Mouse (Mus musculus) neural tube, embryonic 12.5 days (tissue): ENCODE data around the gene Rpa2. TPM values are rescaled to one million over a fixed set of nuclear protein-coding genes. Genes with fewer than 3 reads are reported as not detected.
"Not testable (repeated sequence)": the region's sequence is repeated elsewhere in the genome, so short reads cannot be mapped to it uniquely, and the experiment has no call there.

Experiments used
- ATAC-seq: fragments of 200-750 bp; cut with Nextera tagmentation; 2 replicates; pipeline ENCODE4 v1.8.0; 2017; ENCODE audit warnings: low read depth, mild to moderate bottlenecking, moderate TSS enrichment, moderate library complexity; ENCODE audit not compliant: low FRiP score
- H3K27ac ChIP-seq: fragments of 300-500 bp; sonication (generic); 2 replicates; pipeline ENCODE4 v1.5.1; 2016
- H3K27me3 ChIP-seq: fragments of 300-500 bp; sonication (generic); replicated peaks from 2 replicates; pipeline ENCODE4 v1.6.1; 2016; ENCODE audit warnings: mild to moderate bottlenecking
- H3K36me3 ChIP-seq: fragments of 300-500 bp; sonication (generic); 2 replicates; pipeline ENCODE4 v1.6.1; 2016; ENCODE audit warnings: mild to moderate bottlenecking
- H3K4me1 ChIP-seq: fragments of 300-500 bp; sonication (generic); 2 replicates; pipeline ENCODE4 v1.6.1; 2016
- H3K4me2 ChIP-seq: fragments of 300-500 bp; sonication (generic); replicated peaks from 2 replicates; pipeline ENCODE4 v1.6.1; 2016; ENCODE audit warnings: mild to moderate bottlenecking
- H3K4me3 ChIP-seq: fragments of 300-500 bp; sonication (generic); 2 replicates; pipeline ENCODE4 v1.5.1; 2016
- H3K9ac ChIP-seq: fragments of 300-500 bp; sonication (generic); 2 replicates; pipeline ENCODE4 v1.6.1; 2016; ENCODE audit warnings: mild to moderate bottlenecking
- H3K9me3 ChIP-seq: fragments of 300-500 bp; sonication (generic); 2 replicates; pipeline ENCODE4 v1.6.1; 2016; ENCODE audit warnings: mild to moderate bottlenecking
- WGBS: fragments of 180-500 bp; shearing (Covaris S2); methylation state at CpG from one replicate; pipeline ENCODE4 v1.1.7; 2016; 5-methylcytosine and 5-hydroxymethylcytosine counted together
- polyA plus RNA-seq: library from polyadenylated mRNA; unstranded; fragments of >200 nt; fragmentation: Nextera tagmentation; extraction: Ambion mirVana; gene quantifications from 2 replicates; pipeline ENCODE4 v1.2.1, GENCODE M21; 2016

The Rpa2 gene
- polyA plus RNA-seq, 1 experiment from 2014 or later, result 78.5 TPM

DNA sequence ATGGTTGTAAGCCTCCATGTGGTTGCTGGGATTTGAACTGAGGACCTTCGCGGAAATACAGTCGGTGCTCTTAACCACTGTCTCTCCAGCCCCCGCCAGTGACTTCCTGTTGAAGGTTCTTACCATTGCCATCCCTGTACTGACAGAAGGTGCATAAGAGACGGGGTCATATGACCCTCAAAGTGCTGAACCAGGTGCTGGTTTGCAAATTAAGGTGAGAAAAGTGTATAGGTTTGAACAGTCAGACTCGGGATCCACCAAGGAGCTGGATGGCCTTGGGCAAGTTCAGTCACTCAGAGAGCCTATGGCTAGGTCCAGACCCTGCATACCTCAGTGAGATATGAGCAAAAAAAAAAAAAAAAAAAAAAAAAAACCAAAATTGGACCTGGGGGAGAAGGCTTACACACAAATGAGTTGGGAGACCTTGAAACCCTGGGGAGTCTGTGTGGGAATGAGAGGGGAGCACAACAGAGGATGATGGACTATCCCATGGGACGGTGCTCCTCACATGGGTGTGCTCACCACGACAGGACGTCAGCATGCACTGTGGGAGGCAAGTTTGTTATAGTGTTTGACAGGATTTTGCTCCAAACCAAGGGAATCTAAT lies 21.1 kb upstream of the Rpa2 start:
- ATAC-seq, result no peak
- Histone ChIP-seq H3K9ac (no peak overlapping the region), H3K4me1 (no peaks in the 10 kb centered on the region), H3K9me3 (no peaks in the 10 kb centered on the region), H3K27me3 (no peaks in the 10 kb centered on the region), H3K27ac (no peak overlapping the region), H3K36me3 (no peaks in the 10 kb centered on the region), H3K4me3 (no peak overlapping the region), H3K4me2 (no peak overlapping the region)
- WGBS, result 86% methylated on average over 9 of the region's 9 CpGs

- Histone ChIP-seq H3K9me3 (no peaks in the 10 kb centered on the region), H3K27ac (no peak overlapping the region), H3K4me2 (no peak overlapping the region), H3K9ac (no peak overlapping the region), H3K4me3 (no peak overlapping the region), H3K4me1 (no peaks in the 10 kb centered on the region), H3K27me3 (no peaks in the 10 kb centered on the region), H3K36me3 (no peaks in the 10 kb centered on the region)
- no peak for ATAC-seq
- WGBS, result 81% methylated on average over 9 of the region's 9 CpGs
These were observed 20.4 kb upstream of the Rpa2 start for GRCm38 (mm10) chr4:132747664-132748259.

DNA sequence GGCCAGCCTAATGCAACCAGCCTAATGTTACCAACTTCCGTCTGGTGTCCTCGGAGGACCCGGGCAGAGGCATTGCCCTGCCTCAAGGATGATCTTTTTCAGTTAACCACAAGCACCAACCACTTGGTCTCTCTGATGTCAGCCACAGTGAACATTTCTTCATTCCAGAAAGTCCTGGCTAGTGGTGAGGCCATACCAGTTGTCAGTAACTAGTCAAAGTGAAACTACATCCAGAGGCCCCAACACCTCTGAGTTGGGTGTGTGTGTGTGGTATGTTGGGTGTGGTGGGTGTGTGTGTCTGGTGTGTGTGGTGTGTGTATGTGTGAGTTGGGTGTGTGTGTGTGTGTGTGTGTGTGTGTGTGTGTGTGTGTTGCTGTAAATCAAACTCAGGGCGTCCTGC lies 19.4 kb upstream of the Rpa2 start:
- no peaks in the 10 kb centered on the region for H3K4me1 ChIP-seq
- no peak overlapping the region for H3K9ac ChIP-seq
- H3K9me3 ChIP-seq, result no peaks in the 10 kb centered on the region
- H3K4me2 ChIP-seq, result no peak overlapping the region
- no peak overlapping the region for H3K4me3 ChIP-seq
- H3K27ac ChIP-seq, result no peak overlapping the region
- no peak for ATAC-seq
- no peaks in the 10 kb centered on the region for H3K27me3 ChIP-seq
- 94% methylated on average over 4 of the region's 4 CpGs for WGBS
- no peaks in the 10 kb centered on the region for H3K36me3 ChIP-seq

DNA sequence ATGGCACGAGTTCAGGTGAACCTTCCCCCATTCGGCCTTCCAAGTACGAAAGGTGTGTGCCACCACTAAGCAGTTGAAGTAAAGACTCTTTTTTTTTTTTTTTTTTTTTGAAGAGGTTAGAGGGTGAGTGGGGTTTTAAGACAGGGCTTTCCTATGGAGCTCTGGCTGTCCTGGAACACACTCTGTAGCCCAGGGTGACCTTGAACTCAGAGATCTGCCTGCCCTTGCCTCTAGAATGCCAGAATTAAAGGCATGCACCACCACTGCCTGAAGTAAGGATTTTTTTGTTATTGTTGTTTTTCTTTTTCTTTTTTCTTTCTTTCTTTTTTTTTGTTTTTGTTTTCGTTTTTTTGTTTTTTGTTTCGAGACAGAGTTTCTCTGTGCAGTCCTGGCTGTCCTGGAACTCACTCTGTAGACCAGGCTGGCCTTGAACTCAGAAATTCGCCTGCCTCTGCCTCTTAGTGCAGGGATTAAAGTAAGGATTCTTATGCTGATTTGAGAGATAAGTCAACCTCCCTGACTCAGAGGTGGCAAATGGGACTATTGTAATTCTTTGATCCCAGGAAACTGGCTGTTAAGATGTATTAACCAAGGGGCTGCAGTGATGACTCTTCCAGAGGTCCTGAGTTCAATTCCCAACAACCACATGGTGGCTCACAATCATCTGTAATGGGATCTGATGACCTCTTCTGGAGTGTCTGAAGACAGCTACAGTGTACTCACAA lies 18.7 kb upstream of the Rpa2 start:
- no peaks in the 10 kb centered on the region for H3K9me3 ChIP-seq
- H3K36me3 ChIP-seq, result no peaks in the 10 kb centered on the region
- no peak overlapping the region for H3K4me3 ChIP-seq
- no peaks in the 10 kb centered on the region for H3K4me1 ChIP-seq
- no peak overlapping the region for H3K9ac ChIP-seq
- H3K4me2 ChIP-seq, result no peak overlapping the region
- 81% methylated on average over 6 of the region's 6 CpGs for WGBS
- no peaks in the 10 kb centered on the region for H3K27me3 ChIP-seq
- no peak for ATAC-seq
- no peak overlapping the region for H3K27ac ChIP-seq

GRCm38 (mm10) chr4:132752992-132753391 lies 15.1 kb upstream of the Rpa2 start:
- peaks cover 11% of the 10 kb centered on the region for H3K27me3 ChIP-seq
- no peaks in the 10 kb centered on the region for H3K9me3 ChIP-seq
- peaks cover 10% of the 10 kb centered on the region; the same call in 1 of the 2 replicates for H3K4me1 ChIP-seq
- WGBS, result 77% methylated on average over 6 of the region's 6 CpGs
- ATAC-seq, result no peak
- no peak overlapping the region for H3K9ac ChIP-seq
- no peak overlapping the region for H3K27ac ChIP-seq
- H3K36me3 ChIP-seq, result no peaks in the 10 kb centered on the region
- H3K4me3 ChIP-seq, result no peak overlapping the region
- H3K4me2 ChIP-seq, result no peak overlapping the region

GRCm38 (mm10) chr4:132756974-132757373 lies 11.2 kb upstream of the Rpa2 start, which contains the start of gene Smpdl3b:
Gene Smpdl3b (minus strand): TSS chr4:132757252.
- no peaks in the 10 kb centered on the region for H3K9me3 ChIP-seq
- H3K4me3 ChIP-seq, result peak within 1 kb of the TSS; percentile 39
- H3K9ac ChIP-seq, result peak within 1 kb of the TSS; percentile 47
- peaks cover 11% of the 10 kb centered on the region for H3K27me3 ChIP-seq
- peak; percentile 66; the same call in 1 of the 2 replicates for ATAC-seq
- H3K4me1 ChIP-seq, result peaks cover 10% of the 10 kb centered on the region; the same call in 1 of the 2 replicates
- H3K36me3 ChIP-seq, result no peaks in the 10 kb centered on the region
- H3K27ac ChIP-seq, result no peak within 1 kb of the TSS
- WGBS, result under 1% methylated on average over 22 of the region's 22 CpGs
- H3K4me2 ChIP-seq, result peak within 1 kb of the TSS; percentile 82

DNA sequence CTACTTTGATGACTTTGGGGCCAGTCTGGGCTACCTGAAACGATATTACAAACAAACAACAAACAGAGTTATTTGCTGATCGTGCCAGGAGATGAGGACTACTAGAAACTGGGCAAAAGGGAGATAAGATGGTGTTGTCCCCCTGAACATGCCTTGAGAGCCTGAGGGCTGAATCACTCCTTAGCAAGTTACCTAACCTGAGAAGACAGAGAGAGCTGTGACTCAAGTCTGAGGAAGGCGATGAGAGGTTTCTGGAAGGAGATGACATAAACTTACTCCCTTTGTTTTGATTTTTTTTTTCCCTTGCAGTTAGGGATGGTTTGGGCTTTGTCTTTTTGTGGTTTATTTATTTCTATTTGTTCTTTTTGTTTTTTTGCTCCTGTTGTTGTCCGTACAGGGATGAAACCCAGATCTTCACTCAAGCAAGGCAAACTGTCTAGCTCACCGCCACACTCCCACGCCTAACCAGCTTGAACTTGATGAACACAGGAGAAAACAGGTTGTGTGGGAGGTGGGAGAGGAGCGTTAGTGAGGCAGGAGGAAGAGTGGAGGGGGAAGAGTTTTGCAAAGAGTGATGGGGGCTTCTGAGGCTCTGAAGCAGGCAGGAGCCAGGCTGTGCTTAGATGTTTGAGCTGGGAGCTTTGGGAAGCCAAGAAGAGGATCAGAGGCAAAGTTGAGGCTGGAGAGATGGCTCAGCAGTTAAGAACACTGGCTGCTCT lies 10.3 kb upstream of the Rpa2 start:
- Histone ChIP-seq H3K9ac (no peak overlapping the region), H3K36me3 (no peaks in the 10 kb centered on the region)
- WGBS, result 85% methylated on average over 7 of the region's 7 CpGs

GRCm38 (mm10) chr4:132760296-132760695 lies 7.8 kb upstream of the Rpa2 start:
- Histone ChIP-seq H3K9me3 (no peaks in the 10 kb centered on the region), H3K27ac (no peak overlapping the region), H3K27me3 (peaks cover 11% of the 10 kb centered on the region), H3K4me3 (no peak overlapping the region), H3K4me1 (peaks cover 10% of the 10 kb centered on the region; the same call in 1 of the 2 replicates), H3K36me3 (no peaks in the 10 kb centered on the region), H3K9ac (no peak overlapping the region), H3K4me2 (no peak overlapping the region)
- WGBS, result 68% methylated on average over 3 of the region's 3 CpGs
- no peak for ATAC-seq

More for the DNA sequence above, 10.3 kb upstream of the Rpa2 start:
- H3K27ac ChIP-seq, result no peak overlapping the region
- peaks cover 11% of the 10 kb centered on the region for H3K27me3 ChIP-seq
- no peaks in the 10 kb centered on the region for H3K9me3 ChIP-seq
- no peak overlapping the region for H3K4me2 ChIP-seq
- H3K4me3 ChIP-seq, result no peak overlapping the region
- H3K4me1 ChIP-seq, result peaks cover 10% of the 10 kb centered on the region; the same call in 1 of the 2 replicates
- no peak for ATAC-seq

GRCm38 (mm10) chr4:132762602-132763001 lies 5.5 kb upstream of the Rpa2 start:
- no peak for ATAC-seq
- Histone ChIP-seq H3K4me2 (no peak overlapping the region), H3K27me3 (peaks cover 1% of the 10 kb centered on the region; the same call in 1 of the 2 replicates), H3K4me1 (no peaks in the 10 kb centered on the region), H3K9me3 (no peaks in the 10 kb centered on the region), H3K9ac (no peak overlapping the region), H3K36me3 (no peaks in the 10 kb centered on the region), H3K4me3 (no peak overlapping the region), H3K27ac (no peak overlapping the region)
- 83% methylated on average over 6 of the region's 6 CpGs for WGBS

DNA sequence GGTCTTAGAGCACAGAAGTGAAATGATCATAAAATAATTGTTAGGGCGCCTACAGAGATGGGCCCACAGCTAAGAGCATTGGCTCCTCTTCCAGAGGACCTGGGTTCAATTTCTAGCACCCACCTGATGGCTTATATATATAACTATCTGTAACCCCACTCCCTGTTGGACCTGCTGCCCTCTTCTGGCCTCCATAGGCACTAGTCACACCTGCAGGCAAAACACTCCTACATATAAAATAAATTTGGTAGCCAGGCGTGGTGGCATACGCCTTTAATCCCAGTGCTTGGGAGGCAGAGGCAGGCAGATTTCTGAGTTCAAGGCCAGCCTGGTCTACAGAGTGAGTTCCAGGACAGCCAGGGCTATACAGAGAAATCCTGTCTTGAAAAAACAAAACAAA lies 5.0 kb upstream of the Rpa2 start:
- H3K27me3 ChIP-seq, H3K27ac ChIP-seq, ATAC-seq, H3K36me3 ChIP-seq, H3K4me2 ChIP-seq, H3K9me3 ChIP-seq, H3K4me1 ChIP-seq, H3K4me3 ChIP-seq, H3K9ac ChIP-seq: not testable (repeated sequence)
- WGBS, result 85% methylated on average over 3 of the region's 3 CpGs

GRCm38 (mm10) chr4:132771776-132772175 lies 3.6 kb downstream of the Rpa2 start:
- H3K4me2 ChIP-seq, result no peak overlapping the region
- H3K36me3 ChIP-seq, result peaks cover 47% of the 10 kb centered on the region
- ATAC-seq, result no peak
- H3K9me3 ChIP-seq, result no peaks in the 10 kb centered on the region
- H3K27ac ChIP-seq, result no peak overlapping the region
- H3K4me1 ChIP-seq, result peaks cover 9% of the 10 kb centered on the region
- H3K4me3 ChIP-seq, result no peak overlapping the region
- H3K27me3 ChIP-seq, result no peaks in the 10 kb centered on the region
- WGBS, result 92% methylated on average over 9 of the region's 9 CpGs
- H3K9ac ChIP-seq, result no peak overlapping the region

DNA sequence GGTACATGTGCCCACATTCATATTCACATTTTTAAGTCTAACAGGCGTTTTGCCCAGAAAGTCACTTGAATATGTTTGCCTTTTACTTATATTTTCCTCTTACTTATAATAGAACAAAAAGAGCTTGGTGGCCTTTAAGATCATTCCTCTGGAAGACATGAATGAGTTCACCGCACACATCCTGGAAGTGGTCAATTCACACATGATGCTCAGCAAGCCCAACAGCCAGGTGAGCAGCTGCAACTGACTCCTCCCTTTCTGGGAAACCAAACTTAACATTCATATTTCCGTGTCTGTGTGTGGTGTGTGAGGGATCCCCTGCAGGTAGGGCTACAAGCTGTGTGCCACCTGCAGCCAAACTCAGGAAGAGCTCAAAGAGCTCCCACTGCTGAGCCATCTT lies 6.8 kb downstream of the Rpa2 start:
- H3K27me3 ChIP-seq, result no peaks in the 10 kb centered on the region
- peaks cover 75% of the 10 kb centered on the region for H3K36me3 ChIP-seq

More for the DNA sequence above, 6.8 kb downstream of the Rpa2 start:
- Histone ChIP-seq H3K4me3 (no peak overlapping the region), H3K4me2 (no peak overlapping the region), H3K4me1 (no peaks in the 10 kb centered on the region), H3K9me3 (no peaks in the 10 kb centered on the region), H3K9ac (no peak overlapping the region), H3K27ac (no peak overlapping the region)
- ATAC-seq, result no peak
- 88% methylated on average over 3 of the region's 3 CpGs for WGBS
